Mouse (Mus musculus): Measurements from ENCODE around the gene Sart1. TPM values are rescaled to one million over a fixed set of nuclear protein-coding genes. Genes with fewer than 3 reads are reported as not detected.

Sart1 gene
- polyA plus RNA-seq, 1 experiment = 31.2 TPM

DNA sequence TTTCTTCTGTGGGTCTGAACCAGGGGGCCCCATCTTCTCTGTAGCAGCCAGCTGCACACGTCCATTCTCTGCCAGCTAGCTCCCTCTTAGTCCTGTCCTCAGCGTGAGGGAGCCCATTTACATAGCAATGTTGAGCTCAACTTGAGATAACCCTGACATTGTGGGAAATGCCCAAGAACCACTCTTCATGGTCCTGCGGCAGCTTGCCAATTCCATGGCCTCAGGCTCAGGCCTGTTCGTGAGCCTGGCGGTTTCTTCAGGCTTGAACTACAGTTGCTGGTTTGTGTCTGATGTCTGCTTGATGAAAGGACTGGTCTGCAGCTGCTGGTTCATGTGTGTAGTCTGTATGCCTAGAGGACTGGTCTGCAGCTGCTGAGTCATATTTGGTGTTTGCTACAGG lies 53.8 kb downstream of the Sart1 start:
- no peaks in the 10 kb centered on the region for H3K4me1 ChIP-seq (ENCODE audit: control insufficient read depth, insufficient read depth, insufficient read length, low read length)
- no peak overlapping the region for H3K4me3 ChIP-seq (ENCODE audit: insufficient read depth, low read depth, low read length)
- H3K27ac ChIP-seq (replicated peaks; ENCODE audit: low read depth, low read length) = no peak overlapping the region

DNA sequence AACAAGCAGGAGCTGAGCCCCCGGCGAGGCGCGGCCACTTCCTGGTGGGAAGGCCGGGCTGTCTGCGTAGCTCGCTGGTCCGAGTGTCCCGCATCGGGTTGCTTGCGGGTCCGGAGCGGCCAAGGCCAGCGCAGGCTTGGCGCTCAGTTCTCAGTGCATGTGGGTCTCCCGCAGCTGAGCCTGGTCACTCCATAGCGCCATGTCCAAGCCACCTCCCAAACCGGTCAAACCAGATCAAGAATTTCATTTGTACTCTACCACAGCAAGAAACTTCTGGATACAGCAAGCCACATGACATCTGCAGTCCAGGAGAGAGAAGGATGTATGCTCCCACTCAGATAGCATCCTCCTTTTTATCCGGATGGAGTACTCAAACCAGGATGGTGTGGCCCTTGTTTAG lies 60.5 kb downstream of the Sart1 start:
- Histone ChIP-seq H3K27ac (replicated peaks; ENCODE audit: low read depth, low read length) (no peak overlapping the region), H3K4me1 (ENCODE audit: control insufficient read depth, insufficient read depth, insufficient read length, low read length) (no peaks in the 10 kb centered on the region), H3K4me3 (ENCODE audit: insufficient read depth, low read depth, low read length) (no peak overlapping the region)

Other genes starting within 250 kb of the Sart1 start
- 4.4 and 6.8 TPM in 2 replicates for gene Pacs1, start 115.6 kb downstream of the Sart1 start, polyA plus RNA-seq (2012; ENCODE audit: insufficient read depth, insufficient read length, missing spikeins)
- 58.7 and 72.0 TPM in 2 replicates for gene Sf3b2, start 93.2 kb downstream of the Sart1 start, polyA plus RNA-seq (2012; ENCODE audit: insufficient read depth, insufficient read length, missing spikeins)
- not detected in 2 replicates for gene Gal3st3, start 90.4 kb downstream of the Sart1 start, polyA plus RNA-seq (2012; ENCODE audit: insufficient read depth, insufficient read length, missing spikeins)
- not detected in 2 replicates for gene Catsper1, start 53.0 kb downstream of the Sart1 start, polyA plus RNA-seq (2012; ENCODE audit: insufficient read depth, insufficient read length, missing spikeins)
- gene Cst6, start 39.1 kb downstream of the Sart1 start, polyA plus RNA-seq (2012; ENCODE audit: insufficient read depth, insufficient read length, missing spikeins) = 4.3 and 5.6 TPM in 2 replicates
- 26.0 and 39.5 TPM in 2 replicates for gene Eif1ad, start 22.0 kb downstream of the Sart1 start, polyA plus RNA-seq (2012; ENCODE audit: insufficient read depth, insufficient read length, missing spikeins)
- 133 and 162 TPM in 2 replicates for gene Banf1, start 21.5 kb downstream of the Sart1 start, polyA plus RNA-seq (2012; ENCODE audit: insufficient read depth, insufficient read length, missing spikeins)
- gene Tsga10ip, start 13.8 kb upstream of the Sart1 start, polyA plus RNA-seq (2012; ENCODE audit: insufficient read depth, insufficient read length, missing spikeins) = not detected in 2 replicates
- 293 and 410 TPM in 2 replicates for gene Drap1, start 36.3 kb upstream of the Sart1 start, polyA plus RNA-seq (2012; ENCODE audit: insufficient read depth, insufficient read length, missing spikeins)
- gene AI837181, start 36.4 kb upstream of the Sart1 start, polyA plus RNA-seq (2012; ENCODE audit: insufficient read depth, insufficient read length, missing spikeins) = 23.8 and 27.1 TPM in 2 replicates
- not detected in 2 replicates for gene Fosl1, start 58.8 kb upstream of the Sart1 start, polyA plus RNA-seq (2012; ENCODE audit: insufficient read depth, insufficient read length, missing spikeins)
- gene Ccdc85b, start 69.2 kb upstream of the Sart1 start, polyA plus RNA-seq (2012; ENCODE audit: insufficient read depth, insufficient read length, missing spikeins) = 2.2 and 6.5 TPM in 2 replicates
- 34.8 and 44.0 TPM in 2 replicates for gene Fibp, start 71.9 kb upstream of the Sart1 start, polyA plus RNA-seq (2012; ENCODE audit: insufficient read depth, insufficient read length, missing spikeins)
- not detected in 2 replicates for gene Ctsw, start 79.8 kb upstream of the Sart1 start, polyA plus RNA-seq (2012; ENCODE audit: insufficient read depth, insufficient read length, missing spikeins)
- 10.1 and 16.1 TPM in 2 replicates for gene Efemp2, start 85.3 kb upstream of the Sart1 start, polyA plus RNA-seq (2012; ENCODE audit: insufficient read depth, insufficient read length, missing spikeins)
- 14.8 and 25.2 TPM in 2 replicates for gene Mus81, start 99.7 kb upstream of the Sart1 start, polyA plus RNA-seq (2012; ENCODE audit: insufficient read depth, insufficient read length, missing spikeins)
- gene Cfl1, start 101.8 kb upstream of the Sart1 start, polyA plus RNA-seq (2012; ENCODE audit: insufficient read depth, insufficient read length, missing spikeins) = 324 and 390 TPM in 2 replicates
- 1.1 TPM in 1 of 2 replicates, not detected in the other for gene 1700020D05Rik, start 115.1 kb upstream of the Sart1 start, polyA plus RNA-seq (2012; ENCODE audit: insufficient read depth, insufficient read length, missing spikeins)
- 2.7 and 7.0 TPM in 2 replicates for gene Snx32, start 121.8 kb upstream of the Sart1 start, polyA plus RNA-seq (2012; ENCODE audit: insufficient read depth, insufficient read length, missing spikeins)
- gene Ovol1, start 171.9 kb upstream of the Sart1 start, polyA plus RNA-seq (2012; ENCODE audit: insufficient read depth, insufficient read length, missing spikeins) = not detected in 2 replicates
- 1.3 and 2.1 TPM in 2 replicates for gene Ap5b1, start 179.3 kb upstream of the Sart1 start, polyA plus RNA-seq (2012; ENCODE audit: insufficient read depth, insufficient read length, missing spikeins)
- gene Rnaseh2c, start 213.2 kb upstream of the Sart1 start, polyA plus RNA-seq (2012; ENCODE audit: insufficient read depth, insufficient read length, missing spikeins) = 55.5 and 74.0 TPM in 2 replicates
- gene Kat5, start 221.5 kb upstream of the Sart1 start, polyA plus RNA-seq (2012; ENCODE audit: insufficient read depth, insufficient read length, missing spikeins) = 17.0 and 26.3 TPM in 2 replicates
- gene Rela, start 248.8 kb upstream of the Sart1 start, polyA plus RNA-seq (2012; ENCODE audit: insufficient read depth, insufficient read length, missing spikeins) = 22.8 and 24.6 TPM in 2 replicates

All from brown adipose tissue, adult 24 weeks (tissue).